Mouse (Mus musculus) kidney, adult 2 months (tissue): ENCODE results near the gene Thumpd3. TPM values are rescaled to one million over a fixed set of nuclear protein-coding genes. Genes with fewer than 3 reads are reported as not detected.

Experiments
- DNase-seq: peaks from one replicate; pipeline ENCODE4 v3.0.0; 2021
- H3K27ac ChIP-seq: fragments of 200-500 bp; 2 replicates; pipeline ENCODE4 v1.5.1; 2012; ENCODE audit warnings: low read depth, low read length, control low read depth, inconsistent platforms; ENCODE audit not compliant: insufficient read depth
- H3K27me3 ChIP-seq: fragments of 200-500 bp; replicated peaks from 2 replicates; pipeline ENCODE4 v1.6.1; 2012; ENCODE audit warnings: mild to moderate bottlenecking, moderate library complexity, low read length, inconsistent platforms; ENCODE audit not compliant: control insufficient read depth, insufficient read depth
- H3K36me3 ChIP-seq: fragments of 200-500 bp; 2 replicates; pipeline ENCODE4 v1.6.1; 2012; ENCODE audit warnings: mild to moderate bottlenecking, moderate library complexity, low read length, inconsistent platforms; ENCODE audit not compliant: control insufficient read depth, insufficient read depth
- H3K4me1 ChIP-seq: fragments of 200-500 bp; 2 replicates; pipeline ENCODE4 v1.6.1; 2011; ENCODE audit warnings: low read length; ENCODE audit not compliant: control insufficient read depth, insufficient read depth
- H3K4me3 ChIP-seq: fragments of 200-500 bp; 2 replicates; pipeline ENCODE4 v1.5.1; 2011; ENCODE audit warnings: mild to moderate bottlenecking, low read depth, low read length, control low read depth; ENCODE audit not compliant: insufficient read depth
- CTCF ChIP-seq: fragments of 200-500 bp; conservative IDR thresholded peaks from 2 replicates; pipeline ENCODE4 v1.5.1; 2011; ENCODE audit warnings: low read depth, mild to moderate bottlenecking, control low read depth, low read length, moderate library complexity, mixed read lengths; ENCODE audit not compliant: insufficient read depth, insufficient read length
- POLR2A ChIP-seq: fragments of 200-500 bp; IDR thresholded peaks from one replicate; pipeline ENCODE4 v1.6.1; 2011; ENCODE audit warnings: low read depth, low read length, control low read depth
- WGBS: fragments of 180-500 bp; shearing (Covaris S2); methylation state at CpG from one replicate; pipeline ENCODE4 v1.1.7; 2018; 5-methylcytosine and 5-hydroxymethylcytosine counted together
- polyA plus RNA-seq: library from polyadenylated mRNA; depleted of rRNA; stranded (reverse); fragments of >200 nt; gene quantifications from 2 replicates; pipeline ENCODE4 v1.2.3, GENCODE M21; 2012

Thumpd3 gene
- polyA plus RNA-seq, 1 experiment: 9.3 TPM

DNA sequence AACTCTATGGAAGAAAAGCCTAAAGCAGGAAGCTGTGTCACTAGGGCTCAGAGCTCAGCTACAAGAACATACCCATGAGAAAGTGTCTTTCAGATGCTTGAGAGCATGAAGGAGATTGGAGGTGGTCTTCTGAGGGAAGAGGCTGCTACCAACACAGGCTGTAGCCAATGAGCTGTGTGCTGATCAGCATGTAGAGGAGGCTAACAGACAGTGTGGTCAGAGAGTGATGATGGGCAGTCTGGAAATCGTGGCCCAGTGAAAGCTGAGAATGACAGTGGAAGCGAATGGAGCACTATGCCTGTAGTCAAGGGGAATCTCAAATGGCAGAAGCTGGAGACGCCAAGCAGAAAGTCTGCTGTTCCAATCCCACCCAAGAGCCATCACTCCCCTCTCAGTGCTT is 17.0 kb upstream of the Thumpd3 start:
- no peaks in the 10 kb centered on the region for H3K4me1 ChIP-seq
- TF ChIP-seq POLR2A (no peak), CTCF (no peak)
- no peaks in the 10 kb centered on the region for H3K27me3 ChIP-seq
- no peak overlapping the region for H3K4me3 ChIP-seq
- no peak overlapping the region for H3K27ac ChIP-seq
- H3K36me3 ChIP-seq: no peaks in the 10 kb centered on the region
- no peak for DNase-seq
- WGBS: 72% methylated on average over 3 of the region's 3 CpGs

DNA sequence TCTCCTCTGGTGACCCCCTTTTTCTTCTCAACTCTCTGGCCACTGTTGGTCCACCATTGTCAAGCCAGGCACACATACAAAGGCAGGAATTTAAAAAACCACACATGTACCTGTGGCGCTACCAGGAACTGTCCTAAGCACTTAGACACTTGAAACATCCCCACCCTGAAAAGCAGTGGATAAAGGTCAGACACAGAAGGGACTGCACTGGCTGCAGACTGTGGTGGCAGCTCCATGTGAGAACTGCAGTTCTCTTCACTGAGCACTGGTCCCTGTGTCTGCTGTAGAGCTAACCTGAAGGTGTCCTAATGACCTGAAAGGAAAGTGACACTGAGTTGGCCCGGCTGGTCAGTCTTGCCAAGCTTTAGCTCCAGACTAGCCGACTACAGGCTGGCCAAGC is 15.5 kb upstream of the Thumpd3 start:
- no peaks in the 10 kb centered on the region for H3K27me3 ChIP-seq
- H3K4me3 ChIP-seq: no peak overlapping the region
- no peak overlapping the region for H3K27ac ChIP-seq
- TF ChIP-seq POLR2A: no peak
- no peak for TF ChIP-seq CTCF
- no peaks in the 10 kb centered on the region for H3K36me3 ChIP-seq
- H3K4me1 ChIP-seq: no peaks in the 10 kb centered on the region
- 57% methylated on average over 3 of the region's 3 CpGs for WGBS
- DNase-seq: no peak

DNA sequence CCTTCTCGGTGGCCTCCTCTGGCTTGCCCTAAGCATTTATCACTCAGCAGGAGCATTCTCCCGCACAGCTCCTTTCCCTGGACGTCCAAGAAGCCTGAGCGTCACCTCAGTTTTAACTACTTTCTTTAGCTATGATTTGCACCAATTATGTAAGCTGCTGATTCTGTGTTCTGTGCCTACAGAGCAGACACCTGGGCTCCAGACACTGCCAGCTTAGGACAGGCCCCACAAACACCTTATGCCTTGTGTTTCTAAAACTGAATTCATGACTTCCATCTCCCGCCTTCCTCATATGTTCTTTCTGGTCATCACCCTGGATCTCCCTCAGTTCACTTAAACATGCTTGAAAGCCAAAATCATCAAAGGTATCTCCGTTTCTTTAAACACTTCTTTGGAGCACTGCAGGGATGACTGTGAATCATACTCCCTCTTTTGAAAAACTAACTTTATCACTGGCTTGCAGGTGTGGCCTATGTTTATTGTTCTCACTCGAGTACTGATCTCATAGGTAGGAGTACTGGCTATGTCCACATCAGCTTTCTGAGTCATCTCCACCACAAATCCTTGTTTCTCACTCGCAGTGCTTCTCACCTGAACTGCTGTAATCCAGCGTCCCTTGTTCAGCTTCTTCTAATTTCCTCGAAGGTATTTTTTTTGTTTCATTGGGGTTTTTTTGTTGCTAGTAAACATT is 14.9 kb upstream of the Thumpd3 start:
- WGBS: 79% methylated on average over 10 of the region's 10 CpGs
- no peak for DNase-seq
- Histone ChIP-seq H3K36me3 (no peaks in the 10 kb centered on the region), H3K27me3 (no peaks in the 10 kb centered on the region), H3K4me3 (no peak overlapping the region), H3K27ac (no peak overlapping the region), H3K4me1 (no peaks in the 10 kb centered on the region)
- TF ChIP-seq CTCF (no peak), POLR2A (no peak)

DNA sequence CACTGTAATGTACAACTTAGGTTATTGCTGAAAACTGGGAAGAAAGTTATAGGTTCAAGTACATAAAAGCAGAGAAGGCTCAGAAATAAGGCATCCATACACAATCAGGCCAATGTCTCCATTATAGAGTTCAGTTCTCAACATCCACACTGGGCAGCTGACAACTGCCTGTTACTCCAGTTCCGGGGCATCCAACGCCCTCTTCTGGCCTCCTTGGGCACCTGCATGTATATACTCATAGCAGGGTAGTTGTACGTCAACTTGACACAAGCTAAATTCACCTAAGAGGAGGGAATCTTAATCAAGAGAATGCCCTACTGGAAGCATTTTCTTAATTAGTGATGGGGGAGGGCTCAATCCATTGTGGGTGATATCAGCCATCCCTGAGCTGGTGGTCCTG is 13.9 kb upstream of the Thumpd3 start:
- H3K36me3 ChIP-seq: no peaks in the 10 kb centered on the region
- DNase-seq: no peak
- H3K27me3 ChIP-seq: no peaks in the 10 kb centered on the region
- WGBS: 78% methylated on average over 3 of the region's 3 CpGs
- TF ChIP-seq CTCF: no peak
- no peak for TF ChIP-seq POLR2A
- no peaks in the 10 kb centered on the region for H3K4me1 ChIP-seq
- H3K27ac ChIP-seq: no peak overlapping the region
- H3K4me3 ChIP-seq: no peak overlapping the region

DNA sequence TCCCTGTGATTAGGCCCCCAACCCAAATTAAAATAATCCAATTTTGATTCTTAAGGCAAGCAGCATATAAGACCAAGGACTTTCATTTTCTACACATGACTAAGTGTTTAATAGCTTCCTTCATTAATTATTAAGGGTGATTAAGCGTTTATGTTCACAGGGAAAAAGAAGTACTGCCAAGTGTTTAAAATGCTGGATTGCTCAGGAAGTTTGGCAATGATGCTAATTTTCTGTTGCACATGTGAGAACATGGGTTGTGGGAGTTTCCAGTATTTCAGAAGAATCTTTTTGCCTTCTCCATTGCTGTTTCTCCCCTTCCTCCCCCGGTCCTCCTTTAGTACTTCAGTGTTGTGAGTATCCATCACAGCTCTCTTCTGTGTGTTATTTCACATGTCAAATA is 12.8 kb upstream of the Thumpd3 start:
- Histone ChIP-seq H3K4me3 (no peak overlapping the region), H3K27ac (no peak overlapping the region), H3K27me3 (no peaks in the 10 kb centered on the region), H3K4me1 (no peaks in the 10 kb centered on the region; the same call in 1 of the 2 replicates), H3K36me3 (no peaks in the 10 kb centered on the region)
- TF ChIP-seq POLR2A (no peak), CTCF (no peak)
- WGBS: 45% methylated on average over 2 of the region's 2 CpGs
- DNase-seq: no peak

DNA sequence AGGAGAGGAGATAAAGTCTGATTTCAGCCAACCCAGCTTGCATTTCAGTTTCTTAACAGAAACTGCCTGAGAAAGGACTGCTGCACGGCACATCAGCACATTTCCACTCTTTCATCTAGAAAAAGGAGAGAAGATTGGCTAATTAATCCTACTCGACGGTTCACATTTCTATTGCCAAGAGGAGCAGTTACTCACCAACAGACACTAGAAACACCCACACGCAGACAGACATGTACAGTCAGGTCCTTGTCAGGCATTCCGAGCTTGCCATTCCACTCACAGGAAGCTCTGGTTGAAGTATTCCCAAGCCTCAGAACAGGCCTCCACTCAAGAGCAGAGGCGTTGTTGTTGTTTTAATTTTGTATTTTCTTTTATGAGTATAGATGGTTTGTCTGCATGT is 11.6 kb upstream of the Thumpd3 start:
- H3K4me1 ChIP-seq: no peaks in the 10 kb centered on the region; the same call in 1 of the 2 replicates
- 87% methylated on average over 6 of the region's 6 CpGs for WGBS
- no peak for DNase-seq
- H3K36me3 ChIP-seq: no peaks in the 10 kb centered on the region
- H3K27me3 ChIP-seq: no peaks in the 10 kb centered on the region
- H3K4me3 ChIP-seq: no peak overlapping the region
- TF ChIP-seq CTCF: no peak
- no peak for TF ChIP-seq POLR2A
- H3K27ac ChIP-seq: no peak overlapping the region

DNA sequence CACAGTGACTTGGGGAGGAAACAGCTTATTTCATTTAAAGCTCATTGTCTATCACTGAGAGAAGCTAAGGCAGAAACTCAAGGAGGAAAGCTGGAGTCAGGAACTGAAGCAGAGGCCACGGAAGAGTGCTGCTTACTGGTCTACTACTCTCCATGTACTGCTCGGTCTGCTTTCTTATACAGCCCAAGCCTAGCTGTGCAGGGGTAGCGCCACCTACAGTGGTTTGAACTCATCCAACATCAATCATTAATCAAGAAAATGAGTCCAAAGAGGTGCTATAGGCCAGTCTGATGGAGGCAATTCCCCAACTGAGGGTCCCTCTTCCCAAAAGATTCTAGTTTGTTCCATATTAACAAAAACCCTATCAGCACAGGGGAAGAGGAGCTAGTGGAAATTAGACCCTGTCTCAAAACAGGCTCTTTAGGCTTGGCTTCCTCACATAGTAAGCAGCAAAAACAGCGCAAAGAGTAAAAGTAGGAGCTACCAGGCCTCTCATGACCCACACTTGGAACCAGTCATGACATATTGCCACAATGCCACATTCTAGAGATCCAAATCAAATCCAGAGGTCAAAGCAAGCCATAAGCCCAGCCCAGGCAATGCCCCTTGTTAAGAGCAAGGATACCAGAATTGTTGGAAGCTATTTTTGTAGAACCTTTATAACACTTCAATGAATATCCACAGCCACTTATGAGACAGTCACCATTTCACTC is 9.4 kb upstream of the Thumpd3 start:
- Histone ChIP-seq H3K4me1 (no peaks in the 10 kb centered on the region; the same call in 1 of the 2 replicates), H3K36me3 (no peaks in the 10 kb centered on the region), H3K4me3 (no peak overlapping the region), H3K27me3 (no peaks in the 10 kb centered on the region), H3K27ac (no peak overlapping the region)
- DNase-seq: peak; percentile 21
- TF ChIP-seq POLR2A: no peak
- TF ChIP-seq CTCF: peak; percentile 39; the same call in 1 of the 2 replicates
- WGBS: 61% methylated on average over 4 of the region's 4 CpGs
